Mouse (Mus musculus): ENCODE measurements around the gene Gm9573. TPM values are rescaled to one million over a fixed set of nuclear protein-coding genes. Genes with fewer than 3 reads are reported as not detected.
A peak's percentile ranks its signal among the peaks of the same experiment; 100 is the strongest.

Gm9573 gene
- polyA plus RNA-seq, 1 experiment from 2014 or later: 0.03 TPM

DNA sequence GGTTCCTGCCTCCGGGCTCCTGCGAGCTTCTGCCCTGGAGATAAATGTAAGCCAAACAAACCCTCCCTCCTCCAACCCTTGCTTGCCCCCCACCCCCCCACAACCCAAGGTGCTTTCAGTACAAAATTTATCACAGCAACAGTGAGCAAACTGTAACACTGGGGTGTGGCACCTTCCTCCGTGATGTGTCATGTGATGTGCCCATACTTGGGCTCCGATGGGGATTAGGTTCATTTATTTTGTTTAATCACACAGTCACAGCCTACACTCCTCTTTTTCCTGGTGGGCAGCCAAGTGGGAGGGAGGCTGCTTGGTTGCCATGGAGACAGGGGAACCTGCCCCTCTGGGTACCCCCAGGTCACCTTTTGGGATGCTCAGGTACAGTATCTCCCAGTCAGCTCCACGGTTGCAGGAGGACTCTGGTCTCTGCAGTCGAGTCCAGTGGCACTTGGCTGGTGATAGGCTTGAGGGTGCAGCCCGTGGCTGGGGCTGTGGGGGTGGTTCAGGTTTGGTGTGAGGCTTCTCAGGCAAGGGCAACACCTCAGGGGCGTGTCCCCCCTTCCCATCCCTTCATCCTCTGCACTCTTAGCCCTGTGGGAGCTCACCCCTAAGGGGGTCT, 24.6 kb downstream of the Gm9573 start:
- H3K4me1 ChIP-seq (replicated peaks; ENCODE audit: control insufficient read depth, insufficient read depth, low read length): no peaks in the 10 kb centered on the region
- ATAC-seq (ENCODE audit: low read depth): peak; percentile 28; the same call in 1 of the 2 replicates
- H3K4me2 ChIP-seq (ENCODE audit: low read depth, low read length): no peak overlapping the region
- no peak overlapping the region for H3K27ac ChIP-seq (ENCODE audit: low read length)
- H3K36me3 ChIP-seq (ENCODE audit: control insufficient read depth, insufficient read depth, low read length): no peaks in the 10 kb centered on the region
- no peaks in the 10 kb centered on the region for H3K9me3 ChIP-seq (ENCODE audit: control insufficient read depth, low read length)
- 27% methylated on average over 8 of the region's 8 CpGs for WGBS
- H3K9ac ChIP-seq (ENCODE audit: low read length): no peak overlapping the region
- no peak overlapping the region for H3K4me3 ChIP-seq (ENCODE audit: low read length)
- H3K27me3 ChIP-seq (ENCODE audit: control insufficient read depth, insufficient read depth, low read depth, low read length): no peaks in the 10 kb centered on the region

DNA sequence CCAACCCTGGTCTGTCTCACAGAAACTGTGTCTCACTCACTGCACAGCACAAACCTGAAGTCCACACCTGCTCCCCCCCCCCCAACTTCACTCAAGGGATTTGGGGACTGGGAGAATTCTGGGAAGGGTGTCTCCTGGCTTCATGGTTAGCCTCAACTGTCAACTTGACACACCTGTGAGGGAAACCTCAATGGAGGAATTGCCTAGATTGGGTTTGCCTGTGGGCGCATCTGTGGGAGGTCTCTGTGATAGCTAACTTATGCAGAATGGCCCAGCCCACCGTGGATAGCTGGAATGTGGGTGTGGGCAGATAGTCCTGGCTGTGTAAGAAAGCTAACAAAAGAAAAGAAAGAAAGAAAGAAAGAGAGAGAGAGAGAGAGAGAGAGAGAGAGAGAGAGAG, 25.2 kb downstream of the Gm9573 start, which contains the start of gene Sfta2:
Sfta2 (plus strand) TSS at position 301 of the 400 bp plus-strand sequence.
- no peak for ATAC-seq (ENCODE audit: low read depth)
- Histone ChIP-seq H3K27me3 (ENCODE audit: control insufficient read depth, insufficient read depth, low read depth, low read length) (no peaks in the 10 kb centered on the region), H3K4me3 (ENCODE audit: low read length) (no peak within 1 kb of the TSS), H3K36me3 (ENCODE audit: control insufficient read depth, insufficient read depth, low read length) (no peaks in the 10 kb centered on the region), H3K4me2 (ENCODE audit: low read depth, low read length) (no peak within 1 kb of the TSS), H3K27ac (ENCODE audit: low read length) (no peak within 1 kb of the TSS), H3K4me1 (replicated peaks; ENCODE audit: control insufficient read depth, insufficient read depth, low read length) (no peaks in the 10 kb centered on the region), H3K9ac (ENCODE audit: low read length) (no peak within 1 kb of the TSS), H3K9me3 (ENCODE audit: control insufficient read depth, low read length) (no peaks in the 10 kb centered on the region)
- 50% methylated on average over 2 of the region's 2 CpGs for WGBS

DNA sequence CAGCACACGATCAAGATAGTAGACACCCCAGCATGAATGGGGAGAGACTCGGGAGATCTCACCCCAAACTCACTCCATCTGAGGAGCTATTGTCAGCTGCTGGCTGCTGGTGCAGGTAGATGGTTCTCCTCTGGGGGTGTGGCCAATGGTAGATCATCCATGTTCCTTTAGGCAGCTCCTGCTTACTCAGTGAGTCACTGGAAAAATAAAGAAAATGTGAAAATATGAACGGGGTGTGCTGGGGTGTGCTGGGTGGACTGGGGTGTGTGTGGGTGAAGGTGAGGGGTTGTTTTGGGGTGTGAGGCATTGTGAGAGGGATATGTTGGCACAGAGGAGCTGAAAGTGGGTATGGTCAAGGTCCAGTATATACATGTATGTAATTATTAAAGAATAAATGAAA, 29.0 kb downstream of the Gm9573 start:
- Histone ChIP-seq H3K4me1 (replicated peaks; ENCODE audit: control insufficient read depth, insufficient read depth, low read length) (no peaks in the 10 kb centered on the region), H3K4me3 (ENCODE audit: low read length) (no peak overlapping the region), H3K27me3 (ENCODE audit: control insufficient read depth, insufficient read depth, low read depth, low read length) (no peaks in the 10 kb centered on the region), H3K9ac (ENCODE audit: low read length) (no peak overlapping the region), H3K9me3 (ENCODE audit: control insufficient read depth, low read length) (no peaks in the 10 kb centered on the region), H3K27ac (ENCODE audit: low read length) (no peak overlapping the region), H3K36me3 (ENCODE audit: control insufficient read depth, insufficient read depth, low read length) (no peaks in the 10 kb centered on the region), H3K4me2 (ENCODE audit: low read depth, low read length) (no peak overlapping the region)
- WGBS: 94% methylated on average over 3 of the region's 3 CpGs
- ATAC-seq (ENCODE audit: low read depth): no peak

DNA sequence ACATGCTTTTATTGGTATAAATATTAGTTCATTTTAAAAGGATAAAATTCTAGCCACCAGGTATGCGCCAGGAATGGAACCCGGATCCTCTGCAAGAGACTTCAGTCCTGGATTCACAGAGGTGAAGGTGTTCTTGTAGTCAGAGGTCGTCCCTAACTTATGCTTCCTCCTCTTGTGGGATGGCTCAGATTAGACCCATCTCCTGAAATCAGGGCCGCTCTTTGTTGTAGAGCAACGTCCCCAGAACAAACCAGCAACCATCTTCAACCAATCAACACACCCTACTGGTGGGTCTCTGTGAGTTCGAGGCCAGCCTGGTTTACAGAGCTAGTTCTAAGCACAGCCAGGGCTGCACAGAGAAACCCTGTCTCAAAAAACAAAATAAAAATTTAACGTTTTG, 32.0 kb downstream of the Gm9573 start:
- no peak overlapping the region for H3K4me2 ChIP-seq (ENCODE audit: low read depth, low read length)
- H3K4me3 ChIP-seq (ENCODE audit: low read length): no peak overlapping the region
- 75% methylated on average over 7 of the region's 7 CpGs for WGBS
- H3K27me3 ChIP-seq (ENCODE audit: control insufficient read depth, insufficient read depth, low read depth, low read length): no peaks in the 10 kb centered on the region
- H3K4me1 ChIP-seq (replicated peaks; ENCODE audit: control insufficient read depth, insufficient read depth, low read length): no peaks in the 10 kb centered on the region
- no peaks in the 10 kb centered on the region for H3K9me3 ChIP-seq (ENCODE audit: control insufficient read depth, low read length)
- no peaks in the 10 kb centered on the region for H3K36me3 ChIP-seq (ENCODE audit: control insufficient read depth, insufficient read depth, low read length)
- no peak overlapping the region for H3K27ac ChIP-seq (ENCODE audit: low read length)
- ATAC-seq (ENCODE audit: low read depth): no peak
- no peak overlapping the region for H3K9ac ChIP-seq (ENCODE audit: low read length)

DNA sequence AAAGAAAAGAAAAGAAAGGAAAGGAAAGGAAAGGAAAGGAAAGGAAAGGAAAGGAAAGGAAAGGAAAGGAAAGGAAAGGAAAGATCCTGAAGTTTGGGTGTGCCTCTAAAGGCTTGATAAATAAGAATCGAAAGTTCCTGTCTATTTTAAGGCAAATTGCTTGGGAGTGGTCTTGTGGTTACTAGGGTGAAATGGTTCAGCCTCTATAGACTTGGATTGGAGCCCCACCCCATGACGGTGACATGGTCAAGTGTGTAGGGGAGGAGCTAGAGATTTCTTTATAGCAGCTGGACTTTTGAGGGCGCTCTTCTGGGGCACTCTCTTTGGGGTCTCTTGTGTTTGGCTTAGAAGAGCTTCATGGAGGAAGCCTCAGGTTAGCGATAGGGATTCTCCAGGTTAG, 32.7 kb downstream of the Gm9573 start:
- H3K9me3 ChIP-seq (ENCODE audit: control insufficient read depth, low read length): no peaks in the 10 kb centered on the region
- no peak overlapping the region for H3K9ac ChIP-seq (ENCODE audit: low read length)
- H3K4me2 ChIP-seq (ENCODE audit: low read depth, low read length): no peak overlapping the region
- no peak overlapping the region for H3K27ac ChIP-seq (ENCODE audit: low read length)
- no peaks in the 10 kb centered on the region for H3K36me3 ChIP-seq (ENCODE audit: control insufficient read depth, insufficient read depth, low read length)
- H3K27me3 ChIP-seq (ENCODE audit: control insufficient read depth, insufficient read depth, low read depth, low read length): no peaks in the 10 kb centered on the region
- ATAC-seq (ENCODE audit: low read depth): no peak
- H3K4me3 ChIP-seq (ENCODE audit: low read length): no peak overlapping the region
- no peaks in the 10 kb centered on the region for H3K4me1 ChIP-seq (replicated peaks; ENCODE audit: control insufficient read depth, insufficient read depth, low read length)
- 31% methylated on average over 4 of the region's 4 CpGs for WGBS

DNA sequence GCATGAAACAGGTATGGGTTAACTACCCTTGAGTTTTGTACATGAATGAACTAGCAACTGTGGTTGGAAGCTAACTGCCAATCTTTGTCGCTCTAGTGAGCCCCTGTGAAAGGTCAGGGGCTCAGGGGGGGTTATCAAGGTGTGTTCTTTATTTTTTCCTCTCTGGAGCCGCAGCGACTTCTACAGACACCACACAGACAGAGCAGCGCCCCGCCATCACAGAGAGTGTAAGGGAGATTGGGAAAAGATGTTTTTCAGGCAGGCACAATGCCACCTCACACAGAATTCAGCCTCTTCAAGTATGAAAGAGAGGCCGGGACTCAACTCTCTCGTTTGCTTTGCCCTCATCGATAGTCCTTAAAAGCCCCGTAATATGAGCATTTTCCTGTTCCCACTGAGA, 34.3 kb downstream of the Gm9573 start:
- no peak for ATAC-seq (ENCODE audit: low read depth)
- H3K4me1 ChIP-seq (replicated peaks; ENCODE audit: control insufficient read depth, insufficient read depth, low read length): no peaks in the 10 kb centered on the region
- no peaks in the 10 kb centered on the region for H3K9me3 ChIP-seq (ENCODE audit: control insufficient read depth, low read length)
- H3K9ac ChIP-seq (ENCODE audit: low read length): no peak overlapping the region
- no peaks in the 10 kb centered on the region for H3K27me3 ChIP-seq (ENCODE audit: control insufficient read depth, insufficient read depth, low read depth, low read length)
- no peak overlapping the region for H3K4me3 ChIP-seq (ENCODE audit: low read length)
- H3K4me2 ChIP-seq (ENCODE audit: low read depth, low read length): no peak overlapping the region
- no peak overlapping the region for H3K27ac ChIP-seq (ENCODE audit: low read length)
- 59% methylated on average over 9 of the region's 9 CpGs for WGBS
- H3K36me3 ChIP-seq (ENCODE audit: control insufficient read depth, insufficient read depth, low read length): no peaks in the 10 kb centered on the region

DNA sequence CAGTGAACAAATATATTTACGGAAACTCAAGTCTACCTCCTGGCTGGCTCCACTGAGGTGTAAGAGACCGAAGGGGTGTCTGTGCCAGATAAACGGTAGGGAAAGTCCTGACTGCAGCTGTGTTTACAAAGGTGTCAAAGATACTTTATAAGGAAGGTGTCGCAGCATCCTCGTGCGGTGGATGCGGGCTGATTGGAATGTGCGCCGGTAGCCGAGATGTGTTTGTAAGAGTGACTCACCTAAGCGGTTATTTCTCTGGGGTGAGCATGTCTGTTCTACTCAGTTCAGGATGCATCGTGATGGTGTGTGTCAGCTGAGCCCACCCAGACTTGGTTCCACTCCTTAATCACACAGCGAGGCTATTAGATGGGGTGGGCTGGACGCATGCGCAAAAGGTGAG, 34.7 kb downstream of the Gm9573 start:
- H3K9me3 ChIP-seq (ENCODE audit: control insufficient read depth, low read length): no peaks in the 10 kb centered on the region
- H3K4me2 ChIP-seq (ENCODE audit: low read depth, low read length): no peak overlapping the region
- WGBS: 65% methylated on average over 15 of the region's 15 CpGs
- H3K4me3 ChIP-seq (ENCODE audit: low read length): no peak overlapping the region
- H3K27me3 ChIP-seq (ENCODE audit: control insufficient read depth, insufficient read depth, low read depth, low read length): no peaks in the 10 kb centered on the region
- ATAC-seq (ENCODE audit: low read depth): no peak
- no peaks in the 10 kb centered on the region for H3K36me3 ChIP-seq (ENCODE audit: control insufficient read depth, insufficient read depth, low read length)
- H3K27ac ChIP-seq (ENCODE audit: low read length): no peak overlapping the region
- no peaks in the 10 kb centered on the region for H3K4me1 ChIP-seq (replicated peaks; ENCODE audit: control insufficient read depth, insufficient read depth, low read length)
- no peak overlapping the region for H3K9ac ChIP-seq (ENCODE audit: low read length)

DNA sequence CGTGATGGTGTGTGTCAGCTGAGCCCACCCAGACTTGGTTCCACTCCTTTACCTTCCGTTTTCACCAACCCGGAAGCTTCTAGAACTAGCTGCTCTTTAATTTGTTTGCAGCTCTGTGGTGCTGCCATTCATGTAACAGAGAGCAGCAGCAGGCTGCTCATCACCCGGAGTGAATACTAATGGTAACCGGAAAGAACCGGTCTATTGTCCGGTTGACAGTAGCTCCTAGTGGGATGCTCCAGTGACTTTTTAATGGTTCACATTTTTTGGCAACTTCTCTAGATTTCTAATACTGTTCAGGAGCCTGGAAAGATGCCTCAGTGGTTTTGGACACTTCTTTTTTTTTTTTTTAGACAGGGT, 35.2 kb downstream of the Gm9573 start:
- H3K9me3 ChIP-seq (ENCODE audit: control insufficient read depth, low read length): no peaks in the 10 kb centered on the region
- H3K36me3 ChIP-seq (ENCODE audit: control insufficient read depth, insufficient read depth, low read length): no peaks in the 10 kb centered on the region
- no peak overlapping the region for H3K4me2 ChIP-seq (ENCODE audit: low read depth, low read length)
- ATAC-seq (ENCODE audit: low read depth): no peak
- H3K9ac ChIP-seq (ENCODE audit: low read length): no peak overlapping the region
- H3K27ac ChIP-seq (ENCODE audit: low read length): no peak overlapping the region
- no peaks in the 10 kb centered on the region for H3K27me3 ChIP-seq (ENCODE audit: control insufficient read depth, insufficient read depth, low read depth, low read length)
- no peaks in the 10 kb centered on the region for H3K4me1 ChIP-seq (replicated peaks; ENCODE audit: control insufficient read depth, insufficient read depth, low read length)
- 90% methylated on average over 7 of the region's 7 CpGs for WGBS
- H3K4me3 ChIP-seq (ENCODE audit: low read length): no peak overlapping the region

DNA sequence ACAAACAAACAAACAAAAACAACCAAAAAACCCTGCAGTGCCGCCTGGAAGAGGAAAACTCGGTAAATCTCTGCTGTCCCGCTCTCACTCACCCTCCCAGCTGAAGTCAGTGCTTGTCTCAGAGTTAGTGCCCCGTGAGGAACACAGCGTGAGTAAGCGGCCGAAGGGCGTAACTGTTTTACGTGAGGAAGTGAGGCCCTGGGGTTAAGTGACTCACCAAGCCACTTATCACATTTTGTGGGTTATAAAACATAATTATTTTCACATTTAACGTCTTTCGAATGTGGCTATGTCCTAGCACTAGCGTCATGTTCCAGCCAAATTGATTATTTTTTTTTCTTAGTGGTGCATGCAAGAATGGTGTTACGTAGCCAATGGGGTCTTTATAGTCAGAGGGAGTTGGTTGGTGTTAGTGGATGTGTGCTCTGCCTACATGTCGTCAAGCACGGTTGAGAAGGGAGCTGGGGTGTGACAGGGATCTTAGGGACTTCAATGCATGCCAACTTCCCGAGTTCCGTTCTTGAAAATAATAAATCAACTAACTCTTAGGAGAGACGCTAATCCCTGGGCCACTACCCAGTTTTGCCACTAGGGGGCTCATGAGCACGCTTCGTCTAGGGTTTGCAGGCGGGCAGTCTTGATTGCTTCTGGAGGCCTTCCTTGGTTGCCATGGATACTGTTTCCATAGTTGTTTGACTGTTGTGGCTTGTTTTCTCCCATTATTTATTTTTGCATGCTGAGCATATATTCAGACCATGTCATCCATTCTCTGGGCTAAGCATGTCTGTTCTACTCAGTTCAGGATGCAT, 35.8 kb downstream of the Gm9573 start:
- no peak overlapping the region for H3K27ac ChIP-seq (ENCODE audit: low read length)
- no peaks in the 10 kb centered on the region for H3K36me3 ChIP-seq (ENCODE audit: control insufficient read depth, insufficient read depth, low read length)
- no peak overlapping the region for H3K4me2 ChIP-seq (ENCODE audit: low read depth, low read length)
- H3K27me3 ChIP-seq (ENCODE audit: control insufficient read depth, insufficient read depth, low read depth, low read length): no peaks in the 10 kb centered on the region
- no peak overlapping the region for H3K4me3 ChIP-seq (ENCODE audit: low read length)
- 38% methylated on average over 21 of the region's 21 CpGs for WGBS
- H3K9me3 ChIP-seq (ENCODE audit: control insufficient read depth, low read length): no peaks in the 10 kb centered on the region
- peak; percentile 54 for ATAC-seq (ENCODE audit: low read depth)
- no peaks in the 10 kb centered on the region for H3K4me1 ChIP-seq (replicated peaks; ENCODE audit: control insufficient read depth, insufficient read depth, low read length)
- no peak overlapping the region for H3K9ac ChIP-seq (ENCODE audit: low read length)
